Mouse (Mus musculus) kidney, adult 2 months (tissue): ENCODE data around the gene Evc2.

Source experiments
- CTCF ChIP-seq: fragments of 200-500 bp; conservative IDR thresholded peaks from 2 replicates; pipeline ENCODE4 v1.5.1; 2011; ENCODE audit warnings: low read depth, mild to moderate bottlenecking, control low read depth, low read length, moderate library complexity, mixed read lengths; ENCODE audit not compliant: insufficient read depth, insufficient read length
- POLR2A ChIP-seq: fragments of 200-500 bp; IDR thresholded peaks from one replicate; pipeline ENCODE4 v1.6.1; 2011; ENCODE audit warnings: low read depth, low read length, control low read depth

DNA sequence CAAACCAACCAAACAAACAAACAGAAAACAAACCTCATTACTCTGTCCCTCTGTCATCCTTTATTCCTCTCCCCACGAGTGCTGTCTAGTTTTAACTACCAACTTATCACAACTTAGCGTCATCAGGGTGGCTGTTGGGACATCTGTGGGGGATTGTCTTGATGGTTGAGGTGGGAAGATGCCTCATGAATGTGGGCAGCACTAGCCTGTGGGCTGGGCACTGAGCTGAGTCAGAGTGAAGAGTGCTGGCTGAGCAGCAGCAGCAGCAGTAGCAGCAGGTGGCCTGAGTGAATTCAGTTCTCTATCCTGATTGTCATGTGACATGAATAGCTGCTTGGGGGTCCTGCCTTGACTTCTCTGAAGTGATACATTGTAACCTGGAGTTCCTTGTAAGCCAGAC is 5.7 kb downstream of the Evc2 start:
- no peak for TF ChIP-seq CTCF
- TF ChIP-seq POLR2A: no peak
